In the genomic region with DNA sequence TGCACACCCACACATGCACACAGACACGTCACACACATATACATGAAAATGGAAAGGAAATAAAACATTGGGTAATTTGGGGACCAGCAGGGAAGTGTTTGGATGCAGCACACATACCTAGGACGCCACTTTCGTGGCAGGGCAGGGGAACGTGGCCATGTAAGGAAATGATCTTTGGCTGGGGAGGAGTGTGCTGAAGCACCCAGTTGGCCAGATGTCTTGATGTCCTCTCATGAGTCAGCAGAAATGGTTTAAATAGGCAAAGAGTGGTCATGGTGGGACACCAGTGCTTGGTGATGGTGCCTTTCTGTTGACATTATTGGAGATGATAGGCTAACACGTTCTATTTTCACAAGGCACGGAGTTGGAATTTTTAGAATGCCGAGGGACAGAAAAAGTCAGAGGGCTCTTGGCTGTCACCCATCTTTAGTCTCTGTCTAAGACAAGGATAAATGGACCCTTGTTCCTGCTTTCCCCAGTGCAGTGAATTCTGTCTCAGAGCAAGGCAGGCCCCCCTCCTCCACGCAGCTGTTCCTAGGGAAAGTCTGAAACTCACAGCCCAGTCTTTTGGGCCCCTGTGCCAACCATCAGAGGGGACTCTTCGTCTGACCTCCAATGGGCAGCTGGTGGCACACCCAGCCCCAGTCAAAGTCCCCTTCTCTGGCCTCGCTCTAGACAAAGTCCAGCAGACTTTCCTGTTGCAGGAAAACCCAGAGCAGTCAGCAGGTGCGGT, we compare ENCODE assay signal across 13 mouse cellular contexts. TPM values are rescaled to one million over a fixed set of nuclear protein-coding genes. Genes with fewer than 3 reads are reported as not detected.
A peak's percentile ranks its signal among the peaks of the same experiment; 100 is the strongest.
DNase-seq lines count a peak whose midpoint lies in the region; ATAC-seq lines count a peak whose summit lies in the region.
"Had no signal": no experiment of that assay in that cellular context is flagged by ENCODE, and none has a peak within 500 bp of the region (broad histone marks: within the 10 kb centered on the region; RNA-seq: fewer than 3 reads in every experiment).

No protein-coding gene starts in this region.

- intact Hi-C loops in left cerebral cortex, postnatal 4 days (cut with DNase I) = no loop called here

- no peaks in the 10 kb centered on the region for H3K27me3 ChIP-seq in hindbrain, embryonic 14.5 days (ENCODE audit: control insufficient read depth, insufficient read depth, low read length)
- H3K27me3 ChIP-seq: lung, embryonic 15.5 days had no signal

- no peak overlapping the region for H3K9ac ChIP-seq in hindbrain, embryonic 14.5 days
- H3K9ac ChIP-seq: lung, embryonic 15.5 days; midbrain, embryonic 12.5 days had no signal

- peak; percentile 8 for DNase-seq in cerebellum, adult 9-11 months
- no peak for DNase-seq in cerebellum, adult 11 months
- DNase-seq in left cerebral cortex, postnatal 4 days = peak; percentile 19
- DNase-seq in left cerebral cortex, adult 9 months (ENCODE audit: low spot score in 2 of 2) = no peak
- no peak for DNase-seq in hindbrain, embryonic 14.5 days (ENCODE audit: low spot score)
- DNase-seq in kidney, postnatal 36 days = peak; percentile 43 to 59
- DNase-seq in lung, postnatal 4 days = no peak
- DNase-seq: gastrocnemius, postnatal 14 days had no signal

- H3K27ac ChIP-seq in hindbrain, embryonic 14.5 days = 0 out of 2 replicates have a peak overlapping the region, but pooled peaks have one; percentile 48
- H3K27ac ChIP-seq: forebrain, embryonic 10.5 days; lung, embryonic 15.5 days; midbrain, embryonic 12.5 days had no signal

- 68% methylated on average over 11 of the region's 11 CpGs for WGBS in hindbrain, embryonic 14.5 days

- ATAC-seq in hindbrain, embryonic 14.5 days (ENCODE audit: low FRiP score) = peak; percentile 21; the same call in 1 of the 2 replicates
- ATAC-seq in frontal cortex, adult (ENCODE audit: low TSS enrichment) = no peak

- H3K9me3 ChIP-seq in hindbrain, embryonic 14.5 days (ENCODE audit: control insufficient read depth, low read length) = no peaks in the 10 kb centered on the region
- H3K9me3 ChIP-seq: G1E; lung, embryonic 15.5 days had no signal

- H3K4me3 ChIP-seq in hindbrain, embryonic 14.5 days (replicated peaks; ENCODE audit: low read length) = no peak overlapping the region
- H3K4me3 ChIP-seq: forebrain, embryonic 10.5 days; lung, embryonic 15.5 days; midbrain, embryonic 12.5 days had no signal

- peaks cover 15% of the 10 kb centered on the region for H3K4me1 ChIP-seq in hindbrain, embryonic 14.5 days (replicated peaks; ENCODE audit: control insufficient read depth, insufficient read depth, low read length)

- H3K36me3 ChIP-seq in hindbrain, embryonic 14.5 days (replicated peaks; ENCODE audit: control insufficient read depth, insufficient read depth) = no peaks in the 10 kb centered on the region
- H3K36me3 ChIP-seq: lung, embryonic 15.5 days had no signal

- H3K4me2 ChIP-seq in hindbrain, embryonic 14.5 days (replicated peaks) = no peak overlapping the region
- H3K4me2 ChIP-seq: lung, embryonic 15.5 days; midbrain, embryonic 12.5 days had no signal

RNA-seq across cellular contexts. Expression of a gene that starts 56.1 kb away (rescaled TPM):
- total RNA-seq in left cerebral cortex, postnatal 4 days (2021) = 10 to 100 TPM; 11.7 to 12.4 TPM
- 8.8 and 9.8 TPM in 2 replicates for polyA plus RNA-seq in hindbrain, embryonic 14.5 days (2014; fragmentation: Nextera tagmentation; extraction: Ambion mirVana)

Comparison
In these comparisons a context has a peak if more than half of its experiments do, and no peak if none do; other contexts are left out.
1. DNase-seq: peak in cerebellum, adult 9-11 months (single experiment), left cerebral cortex, postnatal 4 days (single experiment) and kidney, postnatal 36 days (2 of 2); none in cerebellum, adult 11 months (single experiment), left cerebral cortex, adult 9 months (0 of 2), hindbrain, embryonic 14.5 days (single experiment) and lung, postnatal 4 days (0 of 2).